Mouse (Mus musculus): Measurements from ENCODE around the gene Slc25a39. TPM values are rescaled to one million over a fixed set of nuclear protein-coding genes. Genes with fewer than 3 reads are reported as not detected.

Slc25a39 gene
- total RNA-seq, 4 experiments from 2014 or later = 62.0 to 72.4 (median 64.6) TPM

DNA sequence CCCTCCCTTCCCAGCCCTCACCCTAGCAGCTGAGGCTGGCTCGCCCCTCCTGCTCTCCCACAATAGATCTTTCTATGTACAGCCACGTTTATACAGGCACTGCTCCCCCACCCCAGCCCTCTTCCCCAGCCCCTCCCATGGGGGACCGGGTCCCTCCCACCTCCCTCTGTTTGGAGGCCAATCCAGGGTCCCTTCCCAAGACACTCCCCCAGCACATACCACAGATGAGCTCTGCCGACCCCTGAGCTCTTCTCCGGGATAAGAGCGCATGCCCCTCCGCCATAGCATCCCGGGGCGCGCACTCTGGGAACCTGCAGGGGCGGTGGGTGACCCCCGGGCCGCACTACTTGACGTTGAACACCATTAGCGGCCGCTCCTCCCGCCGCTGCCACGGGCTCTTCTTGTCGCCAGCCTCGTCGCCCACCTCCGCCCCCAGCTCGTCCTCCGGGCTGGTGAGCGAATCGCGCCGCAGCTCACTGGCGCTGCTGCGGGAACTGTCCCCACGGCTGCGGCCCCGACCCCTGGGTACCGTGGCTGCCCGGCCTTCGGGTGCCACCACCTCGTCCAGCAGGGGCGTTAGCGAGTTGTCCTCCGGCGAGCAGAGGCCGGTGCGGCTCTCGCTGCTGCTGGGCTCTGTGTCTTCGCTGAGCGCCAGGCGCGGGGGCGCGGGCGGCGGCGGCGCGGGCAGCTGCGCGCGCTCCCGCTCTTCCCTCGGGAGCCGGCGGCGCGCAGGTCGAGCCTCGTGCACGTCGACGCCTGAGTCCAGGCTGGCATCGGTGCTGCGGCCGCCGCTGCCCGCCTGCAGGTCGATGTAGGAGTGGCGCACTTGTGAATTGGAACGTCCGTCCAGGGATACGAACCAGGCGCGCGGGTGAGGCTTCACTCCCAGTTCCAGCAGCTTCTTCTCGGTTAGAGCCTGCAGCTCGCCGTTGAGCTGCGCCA is 29.6 kb upstream of the Slc25a39 start:
- peak in 1 of 2 experiments; percentile 65 for DNase-seq (ENCODE audit: low spot score in 2 of 2)

DNA sequence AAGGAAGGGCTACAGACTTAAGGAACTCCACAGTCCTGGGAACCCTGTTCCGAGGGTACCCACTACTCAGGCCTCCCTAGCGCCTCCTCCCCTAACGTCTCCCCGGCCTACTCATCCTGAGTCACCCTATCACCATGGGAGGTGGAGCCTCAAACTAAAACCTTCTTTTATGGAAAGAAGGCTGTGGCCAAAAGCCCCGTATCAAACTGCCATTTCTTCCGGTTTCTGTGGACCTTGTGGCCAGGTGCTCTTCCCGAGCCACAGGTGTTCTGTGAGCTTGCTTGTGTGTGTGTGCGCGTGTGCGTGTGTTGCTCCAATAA is 28.7 kb upstream of the Slc25a39 start:
- DNase-seq (ENCODE audit: low spot score in 2 of 2) = no peak

DNA sequence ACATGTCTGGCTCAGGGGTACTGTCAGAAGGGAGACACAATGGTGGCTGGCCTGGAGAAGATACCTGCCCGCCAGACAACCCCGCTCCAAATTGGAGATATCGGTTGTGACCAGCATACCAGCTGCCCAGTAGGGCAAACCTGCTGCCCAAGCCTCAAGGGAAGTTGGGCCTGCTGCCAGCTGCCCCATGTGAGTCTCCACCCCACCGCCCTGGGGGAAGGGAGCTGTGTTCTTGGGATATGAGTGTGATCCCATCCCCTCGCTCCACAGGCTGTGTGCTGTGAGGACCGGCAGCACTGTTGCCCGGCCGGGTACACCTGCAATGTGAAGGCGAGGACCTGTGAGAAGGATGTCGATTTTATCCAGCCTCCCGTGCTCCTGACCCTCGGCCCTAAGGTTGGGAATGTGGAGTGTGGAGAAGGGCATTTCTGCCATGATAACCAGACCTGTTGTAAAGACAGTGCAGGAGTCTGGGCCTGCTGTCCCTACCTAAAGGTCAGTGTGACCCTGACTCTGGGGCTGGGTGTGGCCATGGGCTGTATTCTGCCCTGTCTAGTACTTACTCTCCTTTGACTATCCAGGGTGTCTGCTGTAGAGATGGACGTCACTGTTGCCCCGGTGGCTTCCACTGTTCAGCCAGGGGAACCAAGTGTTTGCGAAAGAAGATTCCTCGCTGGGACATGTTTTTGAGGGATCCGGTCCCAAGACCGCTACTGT is 28.2 kb upstream of the Slc25a39 start:
- peak in 1 of 2 experiments; percentile 20 for DNase-seq (ENCODE audit: low spot score in 2 of 2)

DNA sequence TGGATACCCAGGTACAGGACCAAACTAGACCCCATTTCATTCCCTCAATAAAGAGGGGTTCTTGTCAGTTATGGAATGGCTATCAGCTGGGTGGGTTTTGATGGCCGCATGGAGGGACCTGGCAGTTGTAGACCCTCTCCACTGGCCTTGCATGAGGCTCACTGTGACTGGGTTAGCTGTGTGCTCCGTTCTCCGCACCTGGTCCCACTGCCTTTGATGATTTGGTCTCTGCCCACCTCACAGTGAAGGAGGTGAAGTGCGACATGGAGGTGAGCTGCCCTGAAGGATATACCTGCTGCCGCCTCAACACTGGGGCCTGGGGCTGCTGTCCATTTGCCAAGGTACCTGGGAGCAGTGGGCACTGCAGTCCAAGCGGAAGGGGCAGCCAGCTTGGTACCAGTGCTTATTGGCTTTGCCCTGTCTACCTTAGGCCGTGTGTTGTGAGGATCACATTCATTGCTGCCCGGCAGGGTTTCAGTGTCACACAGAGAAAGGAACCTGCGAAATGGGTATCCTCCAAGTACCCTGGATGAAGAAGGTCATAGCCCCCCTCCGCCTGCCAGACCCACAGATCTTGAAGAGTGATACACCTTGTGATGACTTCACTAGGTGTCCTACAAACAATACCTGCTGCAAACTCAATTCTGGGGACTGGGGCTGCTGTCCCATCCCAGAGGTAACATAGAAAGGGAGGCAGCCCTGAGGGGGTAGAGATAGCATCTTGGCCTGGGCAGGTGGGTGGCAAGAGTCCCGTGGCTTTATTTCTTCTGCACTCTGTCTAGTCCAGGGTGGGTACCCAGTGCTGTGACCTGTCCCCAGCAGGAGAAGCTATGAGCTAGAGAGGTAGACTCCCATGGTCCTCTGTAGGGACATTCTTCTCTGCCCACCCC is 27.3 kb upstream of the Slc25a39 start:
- DNase-seq (ENCODE audit: low spot score in 2 of 2) = no peak

DNA sequence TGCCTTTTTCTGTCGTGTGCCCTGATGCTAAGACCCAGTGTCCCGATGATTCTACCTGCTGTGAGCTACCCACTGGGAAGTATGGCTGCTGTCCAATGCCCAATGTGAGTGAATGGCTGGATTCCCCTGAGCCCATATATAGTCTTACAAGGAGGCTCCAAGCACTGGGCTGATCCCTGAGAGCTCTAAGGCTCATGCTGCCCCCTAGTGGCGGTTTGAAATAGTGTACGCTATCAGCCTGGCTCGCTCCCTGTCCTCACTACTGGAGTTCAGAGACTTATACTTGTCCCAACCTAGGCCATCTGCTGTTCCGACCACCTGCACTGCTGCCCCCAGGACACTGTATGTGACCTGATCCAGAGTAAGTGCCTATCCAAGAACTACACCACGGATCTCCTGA is 26.7 kb upstream of the Slc25a39 start:
- peak; percentile 83 to 93 for DNase-seq (ENCODE audit: low spot score in 2 of 2)

DNA sequence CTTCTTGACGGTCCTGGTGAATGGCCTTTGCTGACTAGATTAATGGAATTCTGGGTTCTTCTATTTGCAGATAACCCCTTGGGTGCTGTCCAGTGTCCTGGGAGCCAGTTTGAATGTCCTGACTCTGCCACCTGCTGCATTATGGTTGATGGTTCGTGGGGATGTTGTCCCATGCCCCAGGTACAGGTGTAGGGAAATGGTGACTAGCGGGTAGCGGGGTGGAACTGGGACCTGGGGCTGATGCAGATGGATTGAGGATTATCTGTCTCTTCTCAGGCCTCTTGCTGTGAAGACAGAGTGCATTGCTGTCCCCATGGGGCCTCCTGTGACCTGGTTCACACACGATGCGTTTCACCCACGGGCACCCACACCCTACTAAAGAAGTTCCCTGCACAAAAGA is 26.1 kb upstream of the Slc25a39 start:
- no peak for DNase-seq (ENCODE audit: low spot score in 2 of 2)

DNA sequence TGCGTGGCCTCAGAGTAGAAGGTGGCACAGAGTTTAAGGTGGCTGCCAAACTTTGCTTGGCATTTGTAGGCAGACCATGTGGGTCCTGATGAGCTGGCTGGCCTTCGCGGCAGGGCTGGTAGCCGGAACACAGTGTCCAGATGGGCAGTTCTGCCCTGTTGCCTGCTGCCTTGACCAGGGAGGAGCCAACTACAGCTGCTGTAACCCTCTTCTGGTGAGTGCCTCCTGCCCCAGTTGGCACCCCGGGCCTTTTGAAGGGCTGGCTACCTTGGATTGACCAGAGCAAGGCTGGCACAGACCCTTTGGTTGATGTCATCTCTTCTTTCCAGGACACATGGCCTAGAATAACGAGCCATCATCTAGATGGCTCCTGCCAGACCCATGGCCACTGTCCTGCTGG is 25.1 kb upstream of the Slc25a39 start:
- DNase-seq (ENCODE audit: low spot score in 2 of 2) = peak in 1 of 2 experiments; percentile 32

DNA sequence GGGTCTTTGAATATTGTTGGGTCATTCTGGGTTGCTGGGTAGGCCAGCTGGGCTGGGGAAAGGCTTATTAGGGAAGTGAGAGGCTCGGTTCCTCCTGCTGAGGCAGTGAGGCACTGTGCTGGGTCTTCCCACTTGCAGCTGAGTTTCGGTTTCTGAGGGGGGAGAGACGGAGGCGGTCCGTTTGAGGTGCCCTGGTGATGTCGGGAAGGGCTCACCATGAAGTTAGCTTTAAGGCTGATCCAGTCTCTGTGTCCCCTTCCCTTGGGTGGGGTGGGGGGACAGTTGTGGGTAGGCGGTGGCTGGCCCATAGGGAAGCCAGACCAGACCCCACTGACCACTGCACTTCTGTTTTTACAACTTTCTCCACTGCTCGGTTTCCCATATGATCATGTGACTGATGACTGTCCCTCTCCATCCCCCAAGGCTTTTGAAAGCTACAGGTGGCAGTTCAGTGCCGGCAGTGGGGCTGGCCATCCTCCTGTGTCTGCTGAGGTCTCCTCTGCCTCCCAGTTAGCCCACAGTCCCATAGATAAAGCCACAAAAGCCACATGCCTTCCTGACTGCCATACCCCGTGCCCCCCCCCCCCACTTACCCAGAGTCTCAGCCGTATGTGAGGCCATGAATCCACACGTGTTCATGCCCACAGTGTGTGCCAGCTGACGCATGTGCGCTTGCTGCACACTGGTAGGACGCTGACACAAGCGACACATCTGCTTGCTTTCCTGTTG is 24.5 kb upstream of the Slc25a39 start:
- no peak for DNase-seq (ENCODE audit: low spot score in 2 of 2)

DNA sequence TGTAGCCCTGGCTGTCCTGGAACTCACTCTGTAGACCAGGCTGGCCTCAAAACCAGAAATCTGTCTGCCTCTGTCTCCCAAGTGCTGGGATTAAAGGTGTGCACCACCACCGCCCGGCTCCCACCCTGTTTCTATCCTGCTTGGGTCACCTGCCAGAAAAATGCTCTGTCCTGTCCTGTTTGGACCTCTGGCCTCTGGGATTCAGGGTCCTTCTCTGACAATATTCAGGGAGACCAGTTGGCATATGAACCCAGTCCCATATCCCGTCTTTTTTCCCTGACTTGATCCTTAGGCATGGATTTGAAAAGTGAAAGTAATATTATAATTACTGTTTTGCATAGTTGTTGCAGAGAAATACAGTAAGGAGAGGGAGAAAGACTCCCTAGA is 24.0 kb upstream of the Slc25a39 start:
- no peak for DNase-seq (ENCODE audit: low spot score in 2 of 2)

DNA sequence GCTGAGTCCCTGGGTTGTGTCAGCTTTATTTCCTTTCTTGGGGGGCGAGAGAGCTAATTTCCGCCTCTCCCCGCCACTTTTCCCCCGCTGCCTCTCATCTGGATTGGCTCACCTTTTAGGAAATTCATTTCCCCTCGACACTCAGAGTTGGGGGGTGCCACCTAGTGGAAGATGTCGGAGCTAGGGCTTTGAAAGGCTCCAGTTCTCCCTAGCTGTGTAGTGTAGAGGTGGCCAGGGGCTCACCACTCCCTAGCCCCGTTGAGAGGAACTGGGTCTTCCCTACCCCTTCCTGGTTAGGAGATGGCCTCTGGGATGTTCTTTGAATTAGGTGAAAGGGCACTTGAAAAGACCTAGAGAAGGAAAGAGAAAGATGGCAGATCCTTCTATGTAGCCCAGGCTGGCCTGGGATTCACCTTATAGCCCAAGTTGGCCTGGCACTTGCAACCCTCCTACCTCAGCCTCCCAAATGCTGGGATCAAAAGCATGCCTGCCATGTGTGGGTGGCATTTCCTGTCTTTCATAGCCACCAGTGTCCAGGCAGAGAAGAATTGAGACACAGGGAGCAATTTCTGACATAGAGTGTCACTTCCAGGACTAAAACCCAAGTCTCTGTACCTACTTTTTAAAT is 23.4 kb upstream of the Slc25a39 start:
- peak in 1 of 2 experiments; percentile 78 for DNase-seq (ENCODE audit: low spot score in 2 of 2)

DNA sequence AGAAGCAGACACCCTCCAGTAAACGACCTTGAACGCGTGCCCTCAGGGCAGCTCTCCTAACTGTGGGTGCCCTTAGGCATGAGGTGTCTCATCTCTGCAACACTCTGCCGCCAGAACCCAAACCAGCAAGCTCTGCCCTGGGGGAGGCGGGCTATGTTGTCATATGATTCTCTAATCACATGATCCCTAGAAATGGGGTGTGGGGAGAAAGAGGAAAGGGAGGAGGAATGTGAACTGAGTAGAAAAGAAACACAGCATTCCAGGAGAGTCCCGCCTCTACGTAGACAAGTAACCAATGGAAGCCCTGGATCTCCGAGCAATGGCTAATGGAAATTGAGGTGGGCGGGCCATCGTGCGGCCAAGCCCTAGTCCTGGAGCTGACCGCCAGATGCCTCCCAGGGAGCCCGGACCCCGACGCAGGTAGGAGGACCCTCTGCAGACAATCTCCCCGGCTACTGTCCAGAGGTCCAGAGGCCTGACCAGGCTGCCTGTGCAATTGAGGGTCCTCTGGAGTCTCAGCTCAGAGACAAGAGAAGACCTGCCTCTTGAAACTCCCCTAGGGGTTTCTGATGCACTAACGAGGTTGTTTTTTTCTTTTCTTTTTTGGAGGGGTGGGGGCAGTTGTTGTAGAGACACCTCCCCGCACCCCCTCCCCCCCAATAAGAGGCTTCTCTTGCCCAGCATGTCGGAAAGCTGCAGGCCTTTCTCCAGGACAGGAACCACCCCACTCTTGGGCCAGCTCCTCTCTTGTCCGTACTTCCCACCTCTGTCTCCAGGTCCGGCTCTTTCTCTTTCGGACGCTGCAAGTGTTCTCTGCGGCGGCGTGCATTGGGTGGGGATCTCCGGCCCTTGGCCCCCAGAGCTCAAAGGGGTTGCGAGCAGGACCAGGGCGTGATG is 22.6 kb upstream of the Slc25a39 start, which contains the start of gene Grn:
TSS of gene Grn (plus strand) at position 195 of the 897 bp plus-strand sequence.
- peak; percentile 91 to 95 for DNase-seq (ENCODE audit: low spot score in 2 of 2)

DNA sequence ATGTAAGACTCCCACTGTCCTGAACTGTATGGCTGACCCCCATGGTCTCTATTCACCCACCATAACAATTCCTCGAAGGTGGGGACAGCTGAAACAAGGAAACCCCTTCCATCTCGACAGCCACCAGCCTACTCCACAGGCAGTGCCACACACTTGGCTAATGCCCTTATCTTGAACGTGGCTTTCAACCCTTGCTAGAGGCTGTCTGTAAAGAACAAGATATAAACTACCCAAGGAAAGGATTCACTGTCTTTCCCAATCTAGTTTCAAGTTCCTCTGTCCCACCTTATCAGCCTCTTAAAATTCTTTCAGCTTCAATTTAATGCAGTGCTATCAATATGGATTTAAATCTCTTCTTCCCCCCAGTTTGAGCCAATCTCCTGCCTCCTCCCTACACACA is 21.8 kb upstream of the Slc25a39 start:
- no peak for DNase-seq (ENCODE audit: low spot score in 2 of 2)

DNA sequence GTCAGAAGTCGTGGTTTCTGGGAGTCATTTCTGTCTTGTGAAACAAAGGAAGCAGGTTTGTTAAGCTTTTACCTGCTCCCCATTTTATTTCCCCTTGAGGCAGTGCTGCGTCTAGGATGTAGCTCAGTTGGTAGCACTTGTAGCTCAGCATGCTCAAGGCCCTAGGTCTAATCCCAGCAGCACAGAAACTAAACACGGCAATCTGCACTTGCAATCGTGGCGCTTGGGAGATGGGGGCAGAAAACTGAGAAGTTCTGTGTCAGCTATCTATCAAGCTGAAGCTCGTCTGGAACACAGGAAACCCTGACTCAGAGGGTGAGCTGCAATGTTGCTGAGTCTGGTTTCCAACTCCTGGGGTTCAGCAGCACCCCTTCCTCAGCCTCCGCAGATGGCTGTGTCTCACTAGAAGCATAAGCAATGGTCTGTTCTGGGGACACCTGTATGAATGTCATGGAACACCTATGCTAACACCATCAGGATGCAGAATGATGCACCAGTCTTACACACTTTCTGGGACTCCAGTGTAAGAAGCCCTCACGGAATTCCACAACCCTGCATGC is 21.3 kb upstream of the Slc25a39 start:
- no peak for DNase-seq (ENCODE audit: low spot score in 2 of 2)

DNA sequence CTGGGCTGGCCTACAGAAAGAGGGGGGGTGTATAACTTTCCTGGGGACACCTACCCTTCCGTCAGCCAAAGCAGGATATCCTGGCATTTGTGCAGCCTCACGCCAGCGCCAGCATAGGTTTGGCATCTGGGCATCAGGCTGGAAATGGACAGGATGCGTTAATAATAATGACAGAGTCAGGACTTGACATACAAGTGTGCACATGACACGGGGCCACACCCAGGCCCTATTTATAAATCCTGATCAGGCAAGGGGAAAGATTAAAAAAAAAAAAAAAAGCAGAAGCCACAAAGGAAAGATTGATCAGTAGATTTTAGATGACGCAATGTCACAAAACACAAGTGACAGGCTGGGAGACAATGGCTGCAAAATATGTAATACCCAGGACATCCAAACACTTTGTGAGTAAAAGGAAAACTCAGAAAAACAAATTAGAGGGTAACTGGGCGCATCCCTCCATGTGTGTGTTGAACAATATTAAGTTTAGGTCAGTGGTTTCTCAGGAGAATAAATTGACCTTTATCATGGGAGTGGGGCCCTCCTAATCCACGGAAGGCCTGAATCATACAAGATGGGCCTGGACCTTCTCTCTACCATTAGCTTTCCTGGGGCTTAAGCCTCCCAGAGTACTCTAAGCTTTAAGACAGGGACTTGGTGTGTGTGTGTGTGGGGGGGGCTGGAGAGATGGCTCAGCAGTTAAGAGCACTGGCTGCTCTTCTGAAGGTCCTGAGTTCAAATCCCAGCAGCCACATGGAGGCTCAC is 18.0 kb upstream of the Slc25a39 start:
- DNase-seq (ENCODE audit: low spot score in 2 of 2) = no peak

DNA sequence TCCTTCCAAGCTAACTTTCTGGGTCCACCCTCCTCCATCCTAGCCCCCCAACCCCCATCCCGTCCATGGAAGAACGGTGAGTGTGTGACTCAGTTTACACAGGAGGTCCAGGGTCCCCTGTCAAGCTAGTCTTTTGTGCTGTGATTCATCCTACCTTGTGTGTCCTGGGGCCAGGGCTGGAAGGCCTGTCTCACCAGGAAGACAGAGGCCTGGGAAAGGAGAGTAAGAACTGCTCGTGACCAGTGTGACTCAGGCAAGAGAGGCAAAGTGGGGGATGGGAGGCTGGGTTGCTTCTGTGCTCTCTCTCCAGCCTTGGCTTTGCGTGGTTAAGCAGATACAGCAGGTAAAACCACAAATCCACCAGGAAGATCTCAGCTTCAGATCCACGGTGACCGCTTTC is 16.9 kb upstream of the Slc25a39 start:
- DNase-seq (ENCODE audit: low spot score in 2 of 2) = no peak

DNA sequence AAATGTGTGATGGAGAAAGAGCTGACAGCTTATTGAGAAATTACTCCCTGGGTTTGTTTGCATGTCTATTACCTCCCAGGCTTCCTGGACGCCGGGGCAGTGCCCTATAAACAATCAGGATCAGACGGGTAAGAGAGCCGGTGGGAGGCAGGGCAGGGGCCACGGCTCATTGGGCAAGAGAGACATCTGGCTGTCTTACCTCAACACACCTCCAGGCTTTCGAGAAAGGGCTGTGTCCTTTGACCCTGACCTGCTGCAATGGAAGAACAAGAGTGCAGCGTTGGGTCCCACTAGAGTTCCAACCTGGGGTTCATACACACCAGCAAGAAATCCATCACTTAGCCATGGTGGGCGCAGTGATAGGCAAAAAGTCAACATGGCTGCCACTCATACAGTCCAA is 13.8 kb upstream of the Slc25a39 start:
- no peak for DNase-seq (ENCODE audit: low spot score in 2 of 2)

DNA sequence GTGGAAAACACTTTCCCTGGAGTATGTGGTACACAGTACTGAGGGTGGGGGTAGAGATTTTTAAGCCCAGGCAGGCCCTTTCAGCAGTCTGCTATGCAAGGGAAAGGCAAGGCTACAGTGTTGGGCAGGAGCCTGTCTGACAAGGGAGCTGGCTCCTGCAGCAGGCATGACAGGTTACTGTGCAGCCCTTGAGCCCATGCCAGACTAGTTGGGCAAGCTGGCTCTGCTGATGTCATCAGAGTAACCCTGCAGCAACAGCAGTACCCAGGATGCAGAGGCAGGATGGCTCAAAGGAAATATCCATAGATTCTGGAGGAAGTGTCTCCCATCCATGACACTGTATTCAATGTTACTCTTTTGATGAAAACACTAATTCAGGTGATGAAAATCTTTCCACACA is 11.1 kb upstream of the Slc25a39 start:
- DNase-seq (ENCODE audit: low spot score in 2 of 2) = no peak

DNA sequence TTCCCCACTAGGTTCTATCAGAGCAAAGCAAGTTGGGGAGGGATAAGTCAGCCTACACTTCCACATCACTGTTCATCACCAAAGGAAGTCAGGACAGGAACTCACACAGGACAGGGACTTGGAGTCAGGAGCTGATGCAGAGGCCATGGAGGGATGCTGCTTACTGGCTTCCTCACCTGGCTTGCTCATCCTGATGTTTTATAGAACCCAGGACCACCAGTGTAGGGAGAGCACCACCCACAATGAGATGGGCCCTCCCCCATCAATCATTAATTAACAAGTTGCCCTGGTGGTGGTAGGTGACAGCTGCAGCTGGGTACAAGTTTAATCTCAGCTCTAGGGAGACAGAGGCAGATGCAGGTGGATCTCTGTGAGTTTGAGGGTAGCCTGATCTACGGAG is 9.4 kb upstream of the Slc25a39 start:
- no peak for DNase-seq (ENCODE audit: low spot score in 2 of 2)

Data from layer of hippocampus, adult 8-10 months (tissue).